Mouse (Mus musculus): ENCODE measurements around the gene Gm20662.

DNA sequence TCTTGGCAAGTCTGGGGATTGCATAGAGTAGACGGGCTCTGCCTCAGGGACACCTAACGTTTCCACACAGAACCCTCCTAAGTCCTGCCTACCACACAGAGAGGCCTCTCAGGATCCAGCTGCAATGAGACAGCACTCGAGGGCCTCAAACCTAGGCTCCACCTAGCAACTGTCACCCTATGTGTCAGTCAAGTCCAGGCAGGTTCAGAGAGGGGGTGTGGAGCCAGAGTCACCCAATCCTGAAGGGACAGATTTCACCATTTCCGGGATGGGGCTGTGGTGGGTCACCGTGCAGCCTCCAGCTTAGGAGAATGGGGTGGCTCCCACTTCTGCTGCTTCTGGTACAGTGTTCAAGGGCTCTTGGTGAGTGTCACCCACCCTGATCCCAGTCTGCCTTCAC lies 84.0 kb downstream of the Gm20662 start, which contains the start of gene Mst1:
- no peak for TF ChIP-seq CTCF (IDR thresholded peaks at IDR 0.05; ENCODE audit: low read depth, low read length)
- TF ChIP-seq POLR2AphosphoS5 (IDR thresholded peaks at IDR 0.05; ENCODE audit: insufficient replicate concordance, low read depth, low read length) = no peak
- TF ChIP-seq TAL1 (conservative IDR thresholded peaks at IDR 0.05; ENCODE audit: low read depth, low read length) = no peak

All from G1E (cell line).